Mouse (Mus musculus): Measurements from ENCODE around the gene 1700049E17Rik1.
"Not testable (repeated sequence)": the region's sequence is repeated elsewhere in the genome, so short reads cannot be mapped to it uniquely, and the experiment has no call there.

1700049E17Rik1 gene

GRCm38 (mm10) chr14:41924649-41925048 lies at the start of gene 1700049E17Rik1:
1700049E17Rik1 (plus strand) TSS chr14:41924949.
- not testable (repeated sequence) for TF ChIP-seq GATA4 (IDR thresholded peaks at IDR 0.05; ENCODE audit: insufficient replicate concordance, low read length)

DNA sequence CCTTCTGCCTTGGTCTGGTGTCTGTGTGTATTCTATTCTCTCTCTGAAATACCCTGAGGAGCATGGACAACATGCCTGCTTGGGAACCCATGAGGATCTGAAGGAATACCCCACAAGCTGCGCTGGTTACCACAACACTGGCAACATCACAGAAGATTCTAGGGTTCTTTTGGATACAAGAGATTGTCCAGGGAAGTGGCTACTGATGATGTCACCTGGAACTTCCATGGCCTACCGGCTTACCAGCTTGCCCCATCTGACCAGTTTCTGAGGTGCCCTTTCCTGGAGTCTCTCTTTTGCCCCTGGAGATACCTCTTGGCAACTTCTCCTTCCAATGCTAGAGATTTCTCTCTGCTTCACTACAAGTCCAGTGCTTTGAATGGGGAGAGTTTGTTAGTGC lies 17.6 kb upstream of the 1700049E17Rik1 start, which contains the start of gene Gm7980:
Gene Gm7980 (minus strand): TSS at position 101 of the 400 bp plus-strand sequence.
- TF ChIP-seq GATA4 (IDR thresholded peaks at IDR 0.05; ENCODE audit: insufficient replicate concordance, low read length): not testable (repeated sequence)

GRCm38 (mm10) chr14:41943695-41944094 lies 18.9 kb downstream of the 1700049E17Rik1 start, which contains the start of gene 1700024B05Rik:
1700024B05Rik (plus strand) TSS chr14:41943995.
- not testable (repeated sequence) for TF ChIP-seq GATA4 (IDR thresholded peaks at IDR 0.05; ENCODE audit: insufficient replicate concordance, low read length)

GRCm38 (mm10) chr14:41967827-41968226 lies 43.1 kb downstream of the 1700049E17Rik1 start, which contains the start of gene Gm6401:
Gm6401 (minus strand) TSS chr14:41967927.
- not testable (repeated sequence) for TF ChIP-seq GATA4 (IDR thresholded peaks at IDR 0.05; ENCODE audit: insufficient replicate concordance, low read length)

All from liver, adult (tissue).